Mouse (Mus musculus) inflammation-experienced regulatory T-cells (primary cell): ENCODE measurements around the gene Esp3. TPM values are rescaled to one million over a fixed set of nuclear protein-coding genes. Genes with fewer than 3 reads are reported as not detected.

Experiments
- polyA plus RNA-seq, 2 experiments: library from polyadenylated mRNA; unstranded; fragments of 100-300 nt; shearing (Covaris generic); gene quantifications; one replicate each; pipeline ENCODE4 v1.2.1; 2017

Esp3 gene
- polyA plus RNA-seq: not detected

DNA sequence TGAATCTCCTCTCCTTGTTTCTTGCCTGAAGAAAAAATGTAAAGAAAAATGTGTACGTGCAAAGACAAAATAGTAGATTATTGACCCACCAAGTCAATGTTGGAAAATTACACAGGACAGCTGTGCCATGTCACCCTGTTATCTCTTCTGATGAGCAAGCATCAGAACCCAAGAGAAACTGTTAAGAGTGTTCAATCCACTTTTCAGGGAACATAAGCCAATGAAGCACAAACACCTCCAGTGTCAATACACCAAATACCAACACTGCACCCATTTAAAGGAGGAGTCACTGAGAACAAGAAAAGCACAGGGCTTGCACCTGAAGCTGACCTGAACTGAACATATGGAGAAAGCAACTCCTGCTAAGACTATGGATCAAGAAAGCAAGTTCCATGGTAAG, at the start of gene Esp3:
Gene Esp3, plus strand, starts transcription at position 301 of the 400 bp plus-strand sequence.

GRCm38 (mm10) chr17:40598294-40598693, 33.6 kb upstream of the Esp3 start, which contains the start of gene Esp4:
Gene Esp4, plus strand, starts transcription at chr17:40598594.

Other genes starting within 250 kb of the Esp3 start
- gene Esp8, start 112.1 kb upstream of the Esp3 start, polyA plus RNA-seq: 1 to 10 TPM in 1 of 2 experiments, under 1 TPM in 1; 0.64 to 2.0 TPM
- not detected for gene Esp6, start 70.6 kb upstream of the Esp3 start, polyA plus RNA-seq
- not detected for gene Esp4, start 33.5 kb upstream of the Esp3 start, polyA plus RNA-seq
- gene Esp1, start 95.0 kb downstream of the Esp3 start, polyA plus RNA-seq: not detected
- gene Crisp2, start 174.9 kb downstream of the Esp3 start, polyA plus RNA-seq: under 1 TPM in 1 of 2 experiments, not detected in 1; 0.37 TPM
- under 1 TPM in 1 of 2 experiments, not detected in 1; 0.87 TPM for gene Rhag, start 179.1 kb downstream of the Esp3 start, polyA plus RNA-seq
- gene 9130008F23Rik, start 248.5 kb downstream of the Esp3 start, polyA plus RNA-seq: 1 to 10 TPM; 1.2 TPM